ENCODE assay signal across 30 mouse cellular contexts in genomic region chr2:50106879-50107278, GRCm38 (mm10). TPM values are rescaled to one million over a fixed set of nuclear protein-coding genes. Genes with fewer than 3 reads are reported as not detected.
DNase-seq lines count a peak whose midpoint lies in the region; ATAC-seq lines count a peak whose summit lies in the region.
"Had no signal": no experiment of that assay in that cellular context is flagged by ENCODE, and none has a peak within 500 bp of the region (broad histone marks: within the 10 kb centered on the region; RNA-seq: fewer than 3 reads in every experiment).

No protein-coding gene starts in this region.

- no peak overlapping the region for H3K4me3 ChIP-seq in hindbrain, embryonic 10.5 days
- no peak overlapping the region for H3K4me3 ChIP-seq in midbrain, embryonic 14.5 days (replicated peaks; ENCODE audit: low read depth, low read length)
- H3K4me3 ChIP-seq: embryonic facial prominence, embryonic 12.5 days; embryonic facial prominence, embryonic 15.5 days; erythroblast, embryonic 14.5 days; forebrain, embryonic 12.5 days; forebrain, embryonic 15.5 days; heart, embryonic 12.5 days; heart, embryonic 15.5 days; hindbrain, embryonic 15.5 days had no signal

- no peaks in the 10 kb centered on the region for H3K9me3 ChIP-seq in hindbrain, embryonic 10.5 days
- no peaks in the 10 kb centered on the region for H3K9me3 ChIP-seq in midbrain, embryonic 14.5 days (ENCODE audit: control insufficient read depth, low read length)
- H3K9me3 ChIP-seq: embryonic facial prominence, embryonic 12.5 days; embryonic facial prominence, embryonic 15.5 days; forebrain, embryonic 12.5 days; forebrain, embryonic 15.5 days; heart, embryonic 15.5 days; hindbrain, embryonic 15.5 days had no signal

- WGBS in hindbrain, embryonic 10.5 days, result 77% methylated on average over 3 of the region's 3 CpGs
- WGBS in midbrain, embryonic 14.5 days, result 77% methylated on average over 3 of the region's 3 CpGs

- H3K36me3 ChIP-seq in hindbrain, embryonic 10.5 days, result no peaks in the 10 kb centered on the region
- H3K36me3 ChIP-seq in midbrain, embryonic 14.5 days (ENCODE audit: control insufficient read depth, insufficient read depth, low read length), result no peaks in the 10 kb centered on the region
- H3K36me3 ChIP-seq: embryonic facial prominence, embryonic 12.5 days; embryonic facial prominence, embryonic 15.5 days; forebrain, embryonic 12.5 days; forebrain, embryonic 15.5 days; G1E; heart, embryonic 12.5 days; heart, embryonic 15.5 days; hindbrain, embryonic 15.5 days had no signal

- no peak for ATAC-seq in frontal cortex, adult (ENCODE audit: low TSS enrichment)
- no peak for ATAC-seq in midbrain, embryonic 14.5 days (ENCODE audit: low FRiP score, low TSS enrichment)
- ATAC-seq: forebrain, embryonic 15.5 days; intestine, postnatal 0 days had no signal

- DNase-seq in adrenal gland, adult (ENCODE audit: inconsistent age in 2 of 2, low spot score in 1 of 2), result peak; percentile 19 to 53
- no peak for DNase-seq in adrenal gland, postnatal 14 days
- DNase-seq in heart, adult 11 months, result peak; percentile 41
- no peak for DNase-seq in heart, adult 9 months (ENCODE audit: low spot score in 2 of 2)
- peak; percentile 84 for DNase-seq in NIH3T3 (ENCODE audit: low read depth)
- DNase-seq in hindbrain, embryonic 10.5 days (ENCODE audit: low spot score), result no peak
- DNase-seq in midbrain, embryonic 14.5 days, result no peak
- DNase-seq: adrenal gland, postnatal 25 days; cerebellum, adult 11 months; cerebellum, adult 2 months; cerebellum, adult 9-11 months; cerebellum, postnatal 25 days; gastrocnemius, postnatal 10 days; gastrocnemius, postnatal 36 days; heart, postnatal 10 days; heart, postnatal 36 days; kidney, adult 8-10 months had no signal

- no peaks in the 10 kb centered on the region for H3K27me3 ChIP-seq in hindbrain, embryonic 10.5 days (ENCODE audit: insufficient read depth, poor library complexity, severe bottlenecking)
- no peaks in the 10 kb centered on the region for H3K27me3 ChIP-seq in midbrain, embryonic 14.5 days (ENCODE audit: control insufficient read depth, insufficient read depth, low read length)
- H3K27me3 ChIP-seq: CH12.LX; embryonic facial prominence, embryonic 12.5 days; embryonic facial prominence, embryonic 15.5 days; forebrain, embryonic 12.5 days; forebrain, embryonic 15.5 days; heart, embryonic 12.5 days; heart, embryonic 15.5 days; hindbrain, embryonic 15.5 days had no signal

- no peak overlapping the region for H3K4me2 ChIP-seq in midbrain, embryonic 14.5 days (ENCODE audit: low read length)
- H3K4me2 ChIP-seq: embryonic facial prominence, embryonic 12.5 days; embryonic facial prominence, embryonic 15.5 days; forebrain, embryonic 12.5 days; forebrain, embryonic 15.5 days; heart, embryonic 12.5 days; heart, embryonic 15.5 days; hindbrain, embryonic 15.5 days had no signal

- H3K9ac ChIP-seq in midbrain, embryonic 14.5 days (replicated peaks; ENCODE audit: low read length), result no peak overlapping the region
- H3K9ac ChIP-seq: embryonic facial prominence, embryonic 12.5 days; embryonic facial prominence, embryonic 15.5 days; forebrain, embryonic 12.5 days; forebrain, embryonic 15.5 days; heart, embryonic 12.5 days; heart, embryonic 15.5 days; hindbrain, embryonic 15.5 days had no signal

- peaks cover 9% of the 10 kb centered on the region; the same call in 1 of the 2 replicates for H3K4me1 ChIP-seq in hindbrain, embryonic 10.5 days (replicated peaks)
- H3K4me1 ChIP-seq in midbrain, embryonic 14.5 days (ENCODE audit: control insufficient read depth, insufficient read depth, low read length), result peaks cover 5% of the 10 kb centered on the region; the same call in 1 of the 2 replicates
- H3K4me1 ChIP-seq: embryonic facial prominence, embryonic 15.5 days had no signal

- no peak overlapping the region for H3K27ac ChIP-seq in hindbrain, embryonic 10.5 days
- H3K27ac ChIP-seq in midbrain, embryonic 14.5 days (replicated peaks; ENCODE audit: low read depth, low read length), result no peak overlapping the region
- H3K27ac ChIP-seq: embryonic facial prominence, embryonic 12.5 days; embryonic facial prominence, embryonic 15.5 days; forebrain, embryonic 12.5 days; forebrain, embryonic 15.5 days; heart, embryonic 15.5 days; hindbrain, embryonic 15.5 days had no signal

RNA-seq across cellular contexts. Expression of gene Lypd6, which starts 40.6 kb away (rescaled TPM):
- 9.3 and 12.2 TPM in 2 replicates for total RNA-seq in adrenal gland, postnatal 14 days (2021)
- 4.0 and 6.3 TPM in 2 replicates for polyA plus RNA-seq in hindbrain, embryonic 10.5 days (2016; fragmentation: Nextera tagmentation; extraction: Ambion mirVana)
- polyA plus RNA-seq in midbrain, embryonic 14.5 days (2014; fragmentation: Nextera tagmentation; extraction: Ambion mirVana), result 6.3 and 8.4 TPM in 2 replicates
- total RNA-seq: CH12.LX; common myeloid progenitor, adult 5-6 weeks; G1E had no signal
- polyA plus RNA-seq: erythroblast, embryonic 14.5 days; G1E had no signal

Comparison
In these comparisons a context has a peak if more than half of its experiments do, and no peak if none do; other contexts are left out.
1. DNase-seq: peak in adrenal gland, adult (2 of 2), heart, adult 11 months (single experiment) and NIH3T3 (single experiment); none in adrenal gland, postnatal 14 days (single experiment), heart, adult 9 months (0 of 2), hindbrain, embryonic 10.5 days (single experiment) and midbrain, embryonic 14.5 days (single experiment).